Mouse (Mus musculus): ENCODE measurements around the gene Rabggta.

The Rabggta gene

GRCm38 (mm10) chr14:55730531-55731032 lies 8.5 kb upstream of the Rabggta start:
- DNase-seq (ENCODE audit: low spot score) = no peak

DNA sequence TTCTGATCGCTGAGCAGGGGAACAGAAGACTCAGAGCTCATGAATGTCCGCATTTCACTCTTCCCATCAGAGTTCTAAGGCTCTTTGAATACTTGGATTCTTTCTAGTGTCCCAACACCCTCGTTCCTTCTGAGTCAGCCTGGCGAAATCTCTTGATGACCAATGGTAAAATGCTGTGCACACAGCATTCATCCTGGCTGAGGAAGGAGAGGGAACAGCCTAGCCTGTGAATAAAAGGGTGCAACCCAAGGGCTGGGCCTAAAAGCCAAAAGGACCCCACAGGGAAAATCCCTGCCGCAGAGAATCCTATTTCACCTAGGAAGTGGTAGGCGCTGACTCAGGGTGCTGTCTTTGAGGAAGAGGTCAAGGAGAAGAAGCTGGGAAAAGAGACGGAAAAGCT lies 8.1 kb upstream of the Rabggta start:
- no peak for DNase-seq (ENCODE audit: low spot score)

DNA sequence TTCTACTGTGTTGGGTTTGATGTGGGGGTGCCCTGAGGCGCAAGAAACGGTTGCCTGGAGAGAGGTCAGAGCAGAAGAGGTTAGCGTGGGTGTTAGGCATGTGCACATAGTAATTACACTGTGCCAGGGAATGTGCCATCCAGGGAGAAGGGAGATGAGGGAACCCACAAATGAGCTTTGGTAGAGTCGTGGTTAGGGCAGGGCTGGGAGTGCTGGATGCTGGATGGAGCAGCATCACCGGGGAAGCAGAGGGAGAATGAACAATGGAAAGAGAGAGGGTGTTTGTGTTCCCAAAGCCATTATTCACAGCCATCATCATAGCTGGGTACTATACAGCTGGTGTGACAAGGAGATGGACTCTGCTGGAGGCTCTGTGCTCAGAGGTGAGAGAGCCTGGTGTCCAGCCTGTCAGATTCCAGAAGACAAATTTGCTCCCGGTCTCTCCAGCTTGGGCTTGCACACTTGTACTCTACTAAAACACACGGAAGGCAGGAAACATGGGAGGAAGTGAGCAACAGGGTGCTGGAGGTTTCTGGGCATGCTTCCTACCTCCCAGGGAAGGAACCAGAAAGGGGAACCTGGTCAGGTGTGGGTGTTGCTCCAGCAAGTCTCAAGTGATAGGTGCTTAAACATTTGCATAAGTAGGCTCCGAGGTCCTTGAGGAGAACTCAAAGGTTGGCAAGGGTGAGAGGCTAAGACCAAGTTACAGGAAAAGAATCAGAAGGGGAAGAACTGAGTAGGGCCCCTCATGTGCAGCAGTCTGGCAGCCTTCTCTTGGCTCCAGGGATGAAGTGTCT lies 6.0 kb upstream of the Rabggta start:
- DNase-seq (ENCODE audit: low spot score) = no peak

GRCm38 (mm10) chr14:55726261-55726660 lies 4.2 kb upstream of the Rabggta start:
- no peak for DNase-seq (ENCODE audit: low spot score)

DNA sequence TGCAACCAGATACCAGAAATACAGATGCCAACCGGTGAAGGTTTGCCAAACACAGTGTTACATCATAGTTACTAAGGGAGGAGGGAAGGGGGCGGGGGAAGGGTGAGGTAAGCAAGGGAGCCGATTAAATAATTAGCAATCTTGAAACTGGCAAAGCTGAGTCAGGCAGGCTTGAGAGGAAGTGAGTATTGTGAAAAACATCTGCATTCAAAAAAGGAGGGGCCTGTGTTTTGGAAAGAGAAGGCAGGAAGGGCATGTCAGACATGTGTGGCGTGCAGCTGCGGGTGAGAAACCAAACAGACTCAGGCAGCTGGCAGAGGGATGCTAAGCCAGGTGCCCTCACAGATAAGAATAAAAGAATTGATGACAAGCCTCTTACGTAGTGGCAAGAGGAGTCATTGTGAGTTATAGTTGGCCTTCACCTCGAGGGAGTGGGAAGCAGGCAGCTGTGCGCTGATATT lies 2.4 kb upstream of the Rabggta start:
- no peak for DNase-seq (ENCODE audit: low spot score)

DNA sequence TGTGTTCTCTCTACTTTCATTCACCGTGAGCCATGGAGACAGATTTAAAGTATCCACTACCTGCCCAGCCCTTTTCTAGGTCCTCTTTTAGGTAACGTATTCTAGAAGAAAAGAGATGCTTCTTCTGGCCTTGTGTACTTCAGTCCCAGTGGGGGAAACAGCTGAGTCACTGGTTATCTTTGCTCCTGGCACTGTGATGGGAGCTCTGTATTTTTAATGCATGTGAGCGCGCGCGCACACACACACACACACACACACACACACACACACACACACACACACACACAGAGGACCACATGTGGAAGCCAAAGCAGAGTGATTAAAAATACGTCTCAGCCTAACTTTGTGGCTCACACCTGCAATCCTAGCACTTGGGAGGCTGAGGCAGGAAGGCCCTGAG lies 1.4 kb upstream of the Rabggta start:
- DNase-seq (ENCODE audit: low spot score) = no peak

DNA sequence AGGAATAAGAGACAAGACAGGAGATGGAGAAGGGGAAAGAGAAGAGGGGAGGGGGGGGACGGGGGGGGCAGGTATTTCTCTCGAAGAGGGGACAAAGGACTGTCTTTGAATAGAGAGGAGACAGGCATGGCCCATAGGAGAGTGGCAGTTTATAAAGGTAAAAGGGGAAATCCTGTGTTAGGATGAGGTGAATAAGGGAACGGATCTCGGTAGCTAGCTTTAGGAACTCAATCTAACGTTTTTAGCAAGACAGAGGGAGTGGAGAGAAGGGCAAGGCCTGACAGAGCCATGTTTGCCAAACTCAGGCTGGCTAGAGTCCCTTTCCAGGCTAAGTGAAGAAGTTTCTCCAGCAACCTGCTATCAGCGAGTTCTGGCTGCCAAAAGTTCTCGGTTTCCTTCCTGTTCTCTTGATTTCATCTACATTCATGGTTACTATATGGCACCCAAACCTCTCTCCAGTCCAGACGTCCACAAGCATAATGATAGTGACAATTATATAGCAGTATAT lies 429 bp upstream of the Rabggta start:
- DNase-seq (ENCODE audit: low spot score) = no peak

- DNase-seq (ENCODE audit: low spot score) = no peak
These were observed 987 bp downstream of the Rabggta start for GRCm38 (mm10) chr14:55721076-55721475.

DNA sequence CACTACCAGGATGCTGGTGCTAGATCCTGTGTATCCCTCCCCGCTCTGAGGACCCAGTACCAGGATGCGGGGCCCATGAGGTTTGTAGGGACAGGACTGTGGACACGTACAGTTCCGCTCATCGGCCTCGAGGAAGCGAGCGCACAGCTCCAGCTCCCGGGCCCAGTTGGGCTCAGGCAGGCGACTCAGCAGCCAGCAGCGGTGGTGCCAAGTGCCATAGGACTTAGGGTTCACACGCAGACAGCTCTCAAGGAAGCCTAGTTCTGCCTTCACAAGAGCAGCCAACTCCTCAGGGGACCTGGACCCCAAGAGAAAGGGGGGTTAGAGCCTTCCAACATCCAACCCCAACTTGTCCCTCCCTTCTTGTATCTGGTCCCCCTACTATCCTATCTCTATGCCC lies 1.4 kb downstream of the Rabggta start:
- DNase-seq (ENCODE audit: low spot score) = no peak

- no peak for DNase-seq (ENCODE audit: low spot score)
These were observed 2.3 kb downstream of the Rabggta start for GRCm38 (mm10) chr14:55719737-55720136.

DNA sequence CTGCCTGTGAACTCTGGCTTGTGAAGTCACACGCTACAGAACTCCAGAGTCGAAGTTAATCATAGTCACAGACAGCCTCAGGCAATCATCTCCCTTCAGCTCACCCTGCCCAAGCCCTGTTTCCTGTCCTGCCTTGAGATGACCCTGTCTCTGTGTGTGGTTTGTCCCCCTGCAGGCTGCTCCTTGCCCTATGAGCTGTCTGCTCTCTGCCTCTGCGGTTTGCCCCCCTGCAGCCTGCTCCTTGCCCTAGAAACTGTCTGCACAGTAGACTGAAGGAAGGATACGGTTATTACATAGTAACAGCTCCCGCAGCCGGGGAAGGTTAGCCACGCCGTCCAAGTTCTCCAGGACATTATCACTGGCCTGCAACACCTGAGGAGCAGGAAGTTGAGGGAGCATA lies 5.2 kb downstream of the Rabggta start:
- no peak for DNase-seq (ENCODE audit: low spot score)

DNA sequence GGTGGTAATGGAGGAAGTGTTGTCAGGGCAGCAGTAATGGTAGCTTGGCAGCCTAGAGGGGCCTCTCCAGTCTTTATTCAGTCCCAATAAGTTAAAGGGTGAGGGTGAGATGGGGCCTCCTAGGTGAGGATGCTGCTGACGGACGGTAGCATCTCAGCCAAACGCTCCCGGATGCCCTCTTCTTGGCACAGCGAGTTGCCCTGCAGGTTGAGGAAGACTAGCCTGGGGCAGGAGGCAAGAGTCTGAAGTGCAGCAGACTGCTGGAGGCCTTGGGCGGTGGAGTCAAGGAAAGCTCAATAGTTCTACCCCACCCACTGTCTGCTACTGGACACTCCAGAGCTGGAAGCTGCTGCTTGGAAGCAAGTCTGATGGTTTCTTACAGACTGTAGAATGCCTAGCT lies 5.8 kb downstream of the Rabggta start:
- DNase-seq (ENCODE audit: low spot score) = no peak

DNA sequence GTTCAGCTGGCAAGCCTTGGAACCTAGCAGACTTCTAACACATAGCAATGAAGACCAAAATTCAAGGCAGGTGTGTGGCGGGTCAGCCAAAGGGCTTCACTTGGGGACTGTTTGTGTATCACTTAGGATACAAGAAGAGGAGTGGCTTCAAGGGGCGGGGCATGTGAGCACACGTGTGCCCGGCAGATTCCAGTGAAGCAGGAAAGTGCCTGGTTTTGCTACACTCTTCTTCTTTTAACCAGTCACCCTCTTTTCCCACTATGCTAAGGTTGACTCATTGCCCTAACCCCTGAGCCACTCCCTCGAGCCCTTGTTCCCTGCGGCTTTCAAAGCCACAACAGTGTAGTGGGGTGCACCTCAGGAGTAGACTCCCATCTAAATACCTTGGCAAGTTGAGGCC lies 7.2 kb downstream of the Rabggta start:
- no peak for DNase-seq (ENCODE audit: low spot score)

DNA sequence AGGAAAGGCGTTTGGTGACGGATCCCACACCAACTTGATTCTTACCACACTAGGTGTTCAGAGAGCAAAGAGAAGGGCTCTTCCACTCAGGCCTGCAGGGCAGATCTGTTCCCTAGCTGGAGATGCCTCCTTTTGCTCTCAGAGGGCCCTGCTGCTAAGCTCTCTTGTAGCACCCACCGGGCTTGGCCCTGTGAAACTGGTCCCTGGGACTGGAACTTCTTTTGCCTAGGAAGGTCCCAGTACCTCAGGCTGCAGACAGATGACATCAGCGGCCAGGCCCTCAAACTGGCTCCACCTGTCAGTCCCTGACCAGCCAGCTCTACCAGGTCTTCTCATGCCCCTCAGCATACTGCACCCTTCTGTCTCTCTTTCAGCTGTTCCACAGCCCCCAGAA lies 8.3 kb downstream of the Rabggta start, which contains the start of gene Tgm1:
Tgm1 (minus strand) TSS at position 198 of the 394 bp plus-strand sequence.
- DNase-seq (ENCODE audit: low spot score) = no peak

DNA sequence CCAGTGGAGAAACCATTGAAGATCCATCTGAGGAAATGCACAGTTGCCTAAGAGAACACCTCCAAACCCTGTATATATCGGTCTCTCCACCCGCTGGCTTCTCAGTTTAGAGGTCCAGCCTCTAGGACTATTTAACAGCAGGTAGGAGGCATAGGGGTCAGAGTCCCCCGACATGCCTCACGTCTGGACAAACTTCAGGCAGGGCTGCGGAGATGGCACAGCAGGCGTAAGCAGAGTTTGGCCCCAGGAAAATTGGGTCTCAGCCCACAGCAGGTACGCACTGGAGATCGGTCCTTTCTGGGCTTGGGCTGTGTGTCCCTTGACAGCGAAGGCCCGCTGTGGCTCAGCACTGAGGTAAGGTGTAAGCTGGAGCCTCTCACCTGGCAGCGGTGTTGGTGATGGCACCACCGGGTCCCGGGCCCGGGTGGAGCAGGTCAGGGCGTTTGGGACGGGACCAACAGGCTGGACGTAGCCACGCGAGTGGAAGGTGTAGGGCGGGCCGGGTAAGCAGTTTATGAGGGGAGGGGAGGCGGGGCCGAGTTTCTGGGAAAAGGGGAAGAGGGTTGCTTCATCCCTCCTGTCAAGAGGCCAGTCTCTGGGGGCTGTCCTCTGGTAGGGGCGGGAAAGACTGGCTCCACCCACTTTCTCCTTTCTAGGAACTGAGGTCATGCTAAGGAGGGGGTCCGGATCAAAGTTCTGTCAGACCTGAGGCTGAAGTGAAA lies 8.9 kb downstream of the Rabggta start:
- DNase-seq (ENCODE audit: low spot score) = peak; percentile 52

GRCm38 (mm10) chr14:55711786-55712185 lies 10.3 kb downstream of the Rabggta start:
- DNase-seq (ENCODE audit: low spot score) = no peak

DNA sequence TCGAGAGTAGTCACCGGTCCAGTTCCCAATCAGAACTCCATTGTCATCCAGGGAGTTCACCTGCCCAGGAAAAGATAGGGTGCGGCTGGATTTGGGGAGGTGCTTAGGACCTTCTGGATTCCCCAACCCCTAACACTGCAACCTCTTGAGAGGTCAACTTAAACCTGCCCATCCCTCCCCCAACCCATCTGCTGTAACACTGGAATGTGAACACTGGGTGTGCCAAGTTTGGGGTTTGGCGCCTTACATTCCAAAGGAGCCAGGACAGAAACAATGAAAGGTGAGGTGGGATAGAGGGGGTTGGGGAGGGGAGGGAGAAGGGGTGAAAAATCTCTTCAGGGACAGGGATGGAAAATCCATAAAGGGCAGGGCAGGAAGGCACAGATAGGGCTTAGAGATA lies 12.6 kb downstream of the Rabggta start:
- DNase-seq (ENCODE audit: low spot score) = no peak

DNA sequence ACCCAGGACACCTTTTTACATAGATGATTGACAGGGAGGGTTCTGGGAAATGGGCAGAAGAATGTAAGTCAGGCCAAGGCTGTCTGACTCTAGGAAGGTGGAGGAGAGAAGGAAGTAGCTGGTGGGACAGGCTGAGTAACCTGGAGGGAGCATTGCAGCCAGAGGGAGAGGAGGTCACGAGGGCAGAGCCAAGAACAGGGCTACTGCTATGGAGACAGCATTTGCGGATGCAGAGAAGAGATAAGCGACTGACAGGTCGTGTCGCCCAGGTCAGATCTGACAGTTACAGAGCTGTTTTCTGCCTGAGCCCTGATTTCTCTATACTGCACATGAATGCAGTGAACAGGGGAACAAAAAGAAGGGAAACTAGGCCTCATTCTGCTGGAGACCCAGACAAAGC lies 14.7 kb downstream of the Rabggta start:
- DNase-seq (ENCODE audit: low spot score) = no peak

- no peak for DNase-seq (ENCODE audit: low spot score)
These were observed 15.9 kb downstream of the Rabggta start for GRCm38 (mm10) chr14:55706051-55706600.

GRCm38 (mm10) chr14:55702761-55703160 lies 19.3 kb downstream of the Rabggta start:
- DNase-seq (ENCODE audit: low spot score) = no peak

DNA sequence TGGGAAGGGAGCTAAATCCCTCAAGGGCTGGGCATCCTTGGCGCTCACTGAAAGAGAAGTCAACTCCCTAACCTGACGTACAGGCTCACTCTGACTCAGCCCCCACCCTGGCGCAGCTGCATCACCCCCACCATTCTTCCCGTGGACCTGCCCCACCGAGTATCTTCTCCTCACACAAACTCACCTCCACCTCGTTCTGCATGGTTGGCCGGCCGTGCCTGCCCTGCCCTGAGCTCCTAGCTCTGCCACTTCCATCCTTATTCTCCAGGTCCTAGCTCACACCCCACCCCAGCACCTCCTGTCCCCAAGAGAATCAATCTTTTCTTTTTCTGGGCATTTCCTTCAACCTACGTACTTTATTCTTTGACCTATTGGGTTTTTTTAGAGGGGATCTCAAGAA lies 20.9 kb downstream of the Rabggta start:
- DNase-seq (ENCODE audit: low spot score) = no peak

GRCm38 (mm10) chr14:55697226-55697625 lies 24.8 kb downstream of the Rabggta start:
- no peak for DNase-seq (ENCODE audit: low spot score)

- no peak for DNase-seq (ENCODE audit: low spot score)
These were observed 32.6 kb downstream of the Rabggta start for GRCm38 (mm10) chr14:55689433-55689832.

Measured in urinary bladder, postnatal 25 days (tissue).